Mouse (Mus musculus): ENCODE measurements around the gene Cdh5.
"Not testable (repeated sequence)": the region's sequence is repeated elsewhere in the genome, so short reads cannot be mapped to it uniquely, and the experiment has no call there.

The Cdh5 gene

GRCm38 (mm10) chr8:104101415-104101814, at the start of gene Cdh5:
Gene Cdh5, plus strand, starts transcription at chr8:104101625.
- DNase-seq = no peak

- DNase-seq = no peak
Observed at GRCm38 (mm10) chr8:104059922-104060321, 41.5 kb upstream of the Cdh5 start.

- DNase-seq = no peak
Observed at GRCm38 (mm10) chr8:104060446-104060845, 41.0 kb upstream of the Cdh5 start.

GRCm38 (mm10) chr8:104061048-104061988, 40.1 kb upstream of the Cdh5 start:
- no peak for DNase-seq

GRCm38 (mm10) chr8:104061989-104062820, 39.2 kb upstream of the Cdh5 start:
- no peak for DNase-seq

- no peak for DNase-seq
Observed at GRCm38 (mm10) chr8:104065223-104065622, 36.2 kb upstream of the Cdh5 start.

GRCm38 (mm10) chr8:104065906-104066518, 35.4 kb upstream of the Cdh5 start:
- DNase-seq = no peak

- no peak for DNase-seq
Observed at GRCm38 (mm10) chr8:104067390-104067925, 34.0 kb upstream of the Cdh5 start.

GRCm38 (mm10) chr8:104068421-104069035, 32.9 kb upstream of the Cdh5 start:
- DNase-seq = no peak

GRCm38 (mm10) chr8:104070201-104070865, 31.1 kb upstream of the Cdh5 start:
- not testable (repeated sequence) for DNase-seq

GRCm38 (mm10) chr8:104070949-104071348, 30.5 kb upstream of the Cdh5 start:
- DNase-seq = no peak

- no peak for DNase-seq
Observed at GRCm38 (mm10) chr8:104075079-104075478, 26.3 kb upstream of the Cdh5 start.

GRCm38 (mm10) chr8:104076541-104077412, 24.6 kb upstream of the Cdh5 start:
- DNase-seq = no peak

GRCm38 (mm10) chr8:104078091-104078490, 23.3 kb upstream of the Cdh5 start:
- no peak for DNase-seq

- no peak for DNase-seq
Observed at GRCm38 (mm10) chr8:104085281-104085680, 16.1 kb upstream of the Cdh5 start.

GRCm38 (mm10) chr8:104086615-104087014, 14.8 kb upstream of the Cdh5 start:
- DNase-seq = no peak

GRCm38 (mm10) chr8:104087091-104087490, 14.3 kb upstream of the Cdh5 start:
- DNase-seq = no peak

GRCm38 (mm10) chr8:104087878-104088277, 13.5 kb upstream of the Cdh5 start:
- not testable (repeated sequence) for DNase-seq

GRCm38 (mm10) chr8:104088881-104089280, 12.5 kb upstream of the Cdh5 start:
- DNase-seq = no peak

GRCm38 (mm10) chr8:104090993-104091900, 10.2 kb upstream of the Cdh5 start:
- not testable (repeated sequence) for DNase-seq

All from thymus, adult 18-20 months (tissue).